Mouse (Mus musculus) heart, embryonic 13.5 days (tissue): ENCODE results near the gene Olfr458. TPM values are rescaled to one million over a fixed set of nuclear protein-coding genes. Genes with fewer than 3 reads are reported as not detected.

Experiments
- ATAC-seq: fragments of 200-750 bp; cut with Nextera tagmentation; 2 replicates; pipeline ENCODE4 v1.8.0; 2017; ENCODE audit warnings: moderate TSS enrichment; ENCODE audit not compliant: insufficient number of reproducible peaks, low FRiP score, low TSS enrichment; ENCODE audit errors: extremely low read depth
- H3K27ac ChIP-seq: fragments of 300-500 bp; sonication (generic); replicated peaks from 2 replicates; pipeline ENCODE4 v1.5.1; 2015; ENCODE audit warnings: moderate library complexity, mild to moderate bottlenecking, inconsistent platforms
- H3K27me3 ChIP-seq: fragments of 300-500 bp; sonication (generic); replicated peaks from 2 replicates; pipeline ENCODE4 v1.6.1; 2015; ENCODE audit warnings: mild to moderate bottlenecking, inconsistent platforms
- H3K36me3 ChIP-seq: fragments of 300-500 bp; sonication (generic); 2 replicates; pipeline ENCODE4 v1.6.1; 2015; ENCODE audit warnings: mild to moderate bottlenecking, inconsistent platforms
- H3K4me1 ChIP-seq: fragments of 300-500 bp; sonication (generic); 2 replicates; pipeline ENCODE4 v1.6.1; 2015; ENCODE audit warnings: inconsistent platforms
- H3K4me2 ChIP-seq: fragments of 300-500 bp; sonication (generic); 2 replicates; pipeline ENCODE4 v1.6.1; 2015; ENCODE audit warnings: inconsistent platforms, mild to moderate bottlenecking, moderate library complexity
- H3K4me3 ChIP-seq: fragments of 300-500 bp; sonication (generic); 2 replicates; pipeline ENCODE4 v1.5.1; 2015; ENCODE audit warnings: moderate library complexity, mild to moderate bottlenecking, inconsistent platforms
- H3K9ac ChIP-seq: fragments of 300-500 bp; sonication (generic); 2 replicates; pipeline ENCODE4 v1.6.1; 2015; ENCODE audit warnings: inconsistent platforms, mild to moderate bottlenecking, moderate library complexity
- H3K9me3 ChIP-seq: fragments of 300-500 bp; sonication (generic); 2 replicates; pipeline ENCODE4 v1.6.1; 2016; ENCODE audit warnings: inconsistent platforms
- WGBS: fragments of 180-500 bp; shearing (Covaris S2); methylation state at CpG from one replicate; pipeline ENCODE4 v1.1.7; 2015; ENCODE audit warnings: mixed read lengths; 5-methylcytosine and 5-hydroxymethylcytosine counted together
- polyA plus RNA-seq: library from polyadenylated mRNA; unstranded; fragments of >200 nt; fragmentation: Nextera tagmentation; extraction: Ambion mirVana; gene quantifications from 2 replicates; pipeline ENCODE4 v1.2.1, GENCODE M21; 2015

Olfr458 gene
- polyA plus RNA-seq, 1 experiment from 2014 or later = not detected

DNA sequence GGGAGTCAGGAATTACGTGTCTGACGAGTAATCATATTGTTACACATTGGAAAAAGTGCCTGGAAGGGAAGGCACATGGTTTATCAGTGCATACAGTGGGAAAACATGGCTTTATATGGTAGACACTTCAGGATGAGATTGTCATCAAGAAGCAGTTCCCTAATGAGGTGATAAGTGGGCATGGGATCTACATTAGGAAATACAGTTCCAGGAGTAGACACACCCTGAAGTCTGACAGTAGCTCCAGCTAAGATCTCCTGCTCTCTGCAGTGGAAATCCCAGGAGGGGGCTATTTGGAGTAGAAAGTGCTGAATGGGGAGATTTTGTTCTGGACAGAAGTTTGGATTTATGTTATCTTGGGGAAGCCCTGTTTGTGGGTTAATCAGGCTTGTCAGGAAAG lies 23.6 kb downstream of the Olfr458 start:
- no peak overlapping the region for H3K4me2 ChIP-seq
- H3K9ac ChIP-seq = no peak overlapping the region
- H3K4me3 ChIP-seq = no peak overlapping the region
- no peak overlapping the region for H3K27ac ChIP-seq
- no peaks in the 10 kb centered on the region for H3K36me3 ChIP-seq
- 31% methylated on average over 2 of the region's 2 CpGs for WGBS
- H3K9me3 ChIP-seq = no peaks in the 10 kb centered on the region
- no peak for ATAC-seq
- no peaks in the 10 kb centered on the region for H3K27me3 ChIP-seq
- no peaks in the 10 kb centered on the region for H3K4me1 ChIP-seq

- Histone ChIP-seq H3K4me2 (no peak overlapping the region), H3K27me3 (no peaks in the 10 kb centered on the region), H3K9me3 (no peaks in the 10 kb centered on the region), H3K27ac (no peak overlapping the region), H3K9ac (no peak overlapping the region), H3K36me3 (no peaks in the 10 kb centered on the region), H3K4me3 (no peak overlapping the region), H3K4me1 (peaks cover 5% of the 10 kb centered on the region; the same call in 1 of the 2 replicates)
- WGBS = 55% methylated on average over 2 of the region's 2 CpGs
- no peak for ATAC-seq
Measured at GRCm38 (mm10) chr6:42435490-42435889, 29.5 kb downstream of the Olfr458 start.

DNA sequence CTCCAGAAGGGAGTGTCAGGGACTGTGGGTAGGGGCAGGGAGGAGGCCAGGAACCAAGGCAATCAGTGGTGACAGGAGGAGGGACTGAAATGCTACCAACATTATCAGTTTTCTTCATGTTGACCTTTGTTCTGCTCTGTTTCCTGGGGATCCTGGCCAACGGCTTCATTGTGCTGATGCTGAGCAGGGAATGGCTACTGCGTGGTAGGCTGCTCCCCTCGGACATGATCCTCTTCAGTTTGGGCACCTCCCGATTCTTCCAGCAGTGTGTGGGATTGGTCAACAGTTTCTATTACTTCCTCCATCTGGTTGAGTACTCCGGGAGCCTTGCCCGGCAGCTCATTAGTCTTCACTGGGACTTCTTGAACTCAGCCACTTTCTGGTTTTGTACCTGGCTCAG lies 30.6 kb downstream of the Olfr458 start, which contains the start of gene Tas2r126:
Gene Tas2r126, plus strand, starts transcription at position 90 of the 400 bp plus-strand sequence.
- no peak within 1 kb of the TSS for H3K9ac ChIP-seq
- no peaks in the 10 kb centered on the region for H3K27me3 ChIP-seq
- no peak within 1 kb of the TSS for H3K4me2 ChIP-seq
- WGBS = 40% methylated on average over 6 of the region's 6 CpGs
- peaks cover 5% of the 10 kb centered on the region; the same call in 1 of the 2 replicates for H3K4me1 ChIP-seq
- no peak within 1 kb of the TSS for H3K4me3 ChIP-seq
- H3K36me3 ChIP-seq = no peaks in the 10 kb centered on the region
- ATAC-seq = no peak
- no peak within 1 kb of the TSS for H3K27ac ChIP-seq
- H3K9me3 ChIP-seq = no peaks in the 10 kb centered on the region

DNA sequence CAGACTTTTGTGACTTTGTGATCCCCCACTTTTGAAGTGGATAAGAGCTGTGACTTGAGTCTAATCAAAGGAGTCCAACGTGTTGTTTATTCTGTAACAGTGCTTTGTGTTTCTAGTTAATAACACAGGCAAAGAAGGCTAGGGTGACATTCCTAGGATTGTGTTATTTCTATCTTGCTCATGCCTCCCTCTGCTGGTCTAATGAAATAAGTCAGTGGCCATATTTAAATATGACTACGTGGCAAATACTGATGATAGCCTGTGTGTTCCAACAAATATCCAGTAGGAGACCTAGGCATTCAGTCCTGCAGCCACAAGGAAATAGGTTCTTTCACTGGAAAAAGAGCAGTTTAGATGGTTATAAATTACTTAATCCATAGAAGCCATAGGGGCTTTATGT lies 31.4 kb downstream of the Olfr458 start:
- ATAC-seq = no peak
- Histone ChIP-seq H3K4me1 (peaks cover 5% of the 10 kb centered on the region; the same call in 1 of the 2 replicates), H3K4me2 (no peak overlapping the region), H3K9me3 (no peaks in the 10 kb centered on the region), H3K4me3 (no peak overlapping the region), H3K27ac (no peak overlapping the region), H3K27me3 (no peaks in the 10 kb centered on the region), H3K36me3 (no peaks in the 10 kb centered on the region), H3K9ac (no peak overlapping the region)
- 47% methylated on average over 2 of the region's 2 CpGs for WGBS

GRCm38 (mm10) chr6:42426337-42426736 lies 38.7 kb downstream of the Olfr458 start:
- H3K27ac ChIP-seq = no peak overlapping the region
- no peak for ATAC-seq
- 54% methylated on average over 4 of the region's 4 CpGs for WGBS
- H3K4me1 ChIP-seq = peaks cover 4% of the 10 kb centered on the region; the same call in 1 of the 2 replicates
- H3K9me3 ChIP-seq = no peaks in the 10 kb centered on the region
- H3K4me3 ChIP-seq = no peak overlapping the region
- H3K36me3 ChIP-seq = no peaks in the 10 kb centered on the region
- H3K27me3 ChIP-seq = no peaks in the 10 kb centered on the region
- no peak overlapping the region for H3K4me2 ChIP-seq
- H3K9ac ChIP-seq = no peak overlapping the region

DNA sequence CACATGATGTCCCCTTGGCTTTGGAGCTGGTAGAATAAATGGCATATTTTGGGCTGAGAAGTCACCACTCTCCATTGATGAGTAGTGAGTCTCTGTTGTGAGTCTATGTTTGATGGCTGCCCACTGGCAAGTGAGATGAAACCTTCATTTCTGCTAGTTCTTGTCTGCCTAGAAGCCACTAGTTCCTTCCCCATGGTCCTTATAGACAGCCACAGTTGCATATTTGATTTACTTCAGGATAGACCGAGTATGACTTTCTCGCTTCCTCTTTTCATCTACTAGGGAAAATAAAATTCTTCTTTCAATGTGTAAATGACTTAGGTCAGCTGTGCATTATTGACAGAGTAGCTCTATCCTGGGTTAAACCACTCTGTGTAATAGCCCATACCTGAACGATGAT lies 40.5 kb downstream of the Olfr458 start:
- H3K4me3 ChIP-seq = no peak overlapping the region
- H3K27me3 ChIP-seq = no peaks in the 10 kb centered on the region
- no peaks in the 10 kb centered on the region for H3K9me3 ChIP-seq
- 86% methylated on average over 3 of the region's 3 CpGs for WGBS
- H3K27ac ChIP-seq = no peak overlapping the region
- H3K9ac ChIP-seq = no peak overlapping the region
- no peaks in the 10 kb centered on the region for H3K36me3 ChIP-seq
- peaks cover 4% of the 10 kb centered on the region; the same call in 1 of the 2 replicates for H3K4me1 ChIP-seq
- ATAC-seq = no peak
- H3K4me2 ChIP-seq = no peak overlapping the region

- WGBS = 74% methylated on average over 2 of the region's 2 CpGs
- no peaks in the 10 kb centered on the region for H3K27me3 ChIP-seq
- ATAC-seq = no peak
Measured at GRCm38 (mm10) chr6:42421439-42421838, 43.6 kb downstream of the Olfr458 start.

GRCm38 (mm10) chr6:42419443-42419842 lies 45.6 kb downstream of the Olfr458 start:
- Histone ChIP-seq H3K36me3 (no peaks in the 10 kb centered on the region), H3K27ac (no peak overlapping the region), H3K9ac (no peak overlapping the region), H3K9me3 (no peaks in the 10 kb centered on the region), H3K4me3 (no peak overlapping the region), H3K4me2 (no peak overlapping the region), H3K27me3 (no peaks in the 10 kb centered on the region), H3K4me1 (no peaks in the 10 kb centered on the region)
- 79% methylated on average over 2 of the region's 2 CpGs for WGBS
- no peak for ATAC-seq

More at GRCm38 (mm10) chr6:42421439-42421838, 43.6 kb downstream of the Olfr458 start:
- Histone ChIP-seq H3K4me2 (no peak overlapping the region), H3K27ac (no peak overlapping the region), H3K4me1 (no peaks in the 10 kb centered on the region), H3K9me3 (no peaks in the 10 kb centered on the region), H3K9ac (no peak overlapping the region), H3K36me3 (no peaks in the 10 kb centered on the region), H3K4me3 (no peak overlapping the region)

Other genes with a start within 250 kb of the Olfr458 start
- not detected in 2 replicates for gene Tas2r144, start 249.9 kb downstream of the Olfr458 start, polyA plus RNA-seq
- 11.7 and 14.0 TPM in 2 replicates for gene Gstk1, start 219.3 kb downstream of the Olfr458 start, polyA plus RNA-seq
- 0.29 TPM in 1 of 2 replicates, not detected in the other for gene Tmem139, start 203.2 kb downstream of the Olfr458 start, polyA plus RNA-seq
- 30.9 and 31.8 TPM in 2 replicates for gene Casp2, start 200.2 kb downstream of the Olfr458 start, polyA plus RNA-seq
- 0.50 and 0.67 TPM in 2 replicates for gene Clcn1, start 178.5 kb downstream of the Olfr458 start, polyA plus RNA-seq
- gene Fam131b, start 140.6 kb downstream of the Olfr458 start, polyA plus RNA-seq = 0.17 TPM in 2 replicates
- 156 and 173 TPM in 2 replicates for gene Zyx, start 115.6 kb downstream of the Olfr458 start, polyA plus RNA-seq
- 3.3 and 3.4 TPM in 2 replicates for gene Epha1, start 91.9 kb downstream of the Olfr458 start, polyA plus RNA-seq
- gene Tas2r143, start 65.0 kb downstream of the Olfr458 start, polyA plus RNA-seq = not detected in 2 replicates
- not detected in 2 replicates for gene Tas2r135, start 59.8 kb downstream of the Olfr458 start, polyA plus RNA-seq
- gene Tas2r126, start 30.7 kb downstream of the Olfr458 start, polyA plus RNA-seq = not detected in 2 replicates
- not detected in 2 replicates for gene Olfr457, start 11.1 kb upstream of the Olfr458 start, polyA plus RNA-seq
- gene Olfr456, start 22.0 kb upstream of the Olfr458 start, polyA plus RNA-seq = not detected in 2 replicates
- gene Olfr455, start 82.4 kb upstream of the Olfr458 start, polyA plus RNA-seq = not detected in 2 replicates
- not detected in 2 replicates for gene Tcaf3, start 132.5 kb upstream of the Olfr458 start, polyA plus RNA-seq
- 2.3 and 2.8 TPM in 2 replicates for gene Tcaf2, start 180.1 kb upstream of the Olfr458 start, polyA plus RNA-seq
- gene Tcaf1, start 244.9 kb upstream of the Olfr458 start, polyA plus RNA-seq = 47.9 and 52.2 TPM in 2 replicates